Mouse (Mus musculus) megakaryocyte, embryonic 14.5 days (primary cell): ENCODE data around the gene Olfr164.

Source experiments
- FLI1 ChIP-seq: IDR thresholded peaks from 2 replicates; pipeline ENCODE4 v1.6.1; 2012; ENCODE audit warnings: low read length, inconsistent platforms, mixed read lengths
- GATA1 ChIP-seq: IDR thresholded peaks from 3 replicates; pipeline ENCODE4 v1.6.1; 2012; ENCODE audit warnings: mixed read lengths, low read length, inconsistent platforms, borderline replicate concordance

DNA sequence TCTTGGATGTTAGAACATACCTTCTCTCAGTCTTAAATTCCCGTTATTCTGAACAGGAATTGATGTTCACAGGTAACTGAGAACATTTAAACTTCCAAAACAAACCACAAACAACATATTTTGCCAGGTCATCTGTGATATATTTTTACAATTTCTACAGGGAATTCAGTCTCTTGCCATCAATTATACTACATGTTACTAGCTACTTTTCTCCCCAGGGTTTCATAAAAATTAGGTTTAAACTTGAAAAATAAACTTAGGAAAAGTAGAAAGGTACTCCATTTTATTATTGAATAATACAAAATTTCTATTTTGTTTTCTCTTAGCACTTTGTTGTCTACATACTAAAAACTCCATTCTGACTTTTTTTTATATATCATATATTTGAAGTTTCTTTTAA is at the start of gene Olfr164:
- no peak for TF ChIP-seq GATA1
- TF ChIP-seq FLI1: no peak
